Comparison of ENCODE assay signal across 11 mouse cellular contexts in genomic region chr7:142082179-142082578, GRCm38 (mm10). TPM values are rescaled to one million over a fixed set of nuclear protein-coding genes. Genes with fewer than 3 reads are reported as not detected.
A peak's percentile ranks its signal among the peaks of the same experiment; 100 is the strongest.
DNase-seq lines count a peak whose midpoint lies in the region; ATAC-seq and TF ChIP-seq lines count a peak whose summit lies in the region.
"Had no signal": no experiment of that assay in that cellular context is flagged by ENCODE, and none has a peak within 500 bp of the region (broad histone marks: within the 10 kb centered on the region; RNA-seq: fewer than 3 reads in every experiment).

No protein-coding gene starts in this region.

- no peak overlapping the region; the same call in 1 of the 2 replicates for H3K9ac ChIP-seq in heart, embryonic 12.5 days
- H3K9ac ChIP-seq in ES-Bruce4 (ENCODE audit: low read depth, poor library complexity, severe bottlenecking), result peak overlapping the region; percentile 46
- H3K9ac ChIP-seq in embryonic facial prominence, embryonic 15.5 days, result peak overlapping the region; percentile 15; the same call in 1 of the 2 replicates
- H3K9ac ChIP-seq in liver, embryonic 15.5 days, result no peak overlapping the region

- H3K4me3 ChIP-seq in heart, embryonic 12.5 days, result peak overlapping the region; percentile 14; the same call in 1 of the 2 replicates
- peak overlapping the region; percentile 55 for H3K4me3 ChIP-seq in ES-Bruce4 (ENCODE audit: low read depth, low read length)
- H3K4me3 ChIP-seq in embryonic facial prominence, embryonic 15.5 days (replicated peaks), result peak overlapping the region; percentile 25
- no peak overlapping the region; the same call in 1 of the 2 replicates for H3K4me3 ChIP-seq in liver, embryonic 15.5 days (replicated peaks)
- H3K4me3 ChIP-seq: heart, adult 2 months had no signal

- peak overlapping the region; percentile 44 for H3K4me2 ChIP-seq in heart, embryonic 12.5 days
- H3K4me2 ChIP-seq in embryonic facial prominence, embryonic 15.5 days (replicated peaks), result peak overlapping the region; percentile 38
- peak overlapping the region; percentile 18; the same call in 1 of the 2 replicates for H3K4me2 ChIP-seq in liver, embryonic 15.5 days

- 15% methylated on average over 35 of the region's 38 CpGs for WGBS in heart, embryonic 12.5 days
- 11% methylated on average over 37 of the region's 38 CpGs for WGBS in embryonic facial prominence, embryonic 15.5 days
- 5% methylated on average over 36 of the region's 38 CpGs for WGBS in liver, embryonic 15.5 days (ENCODE audit: insufficient replicate concordance)

- H3K4me1 ChIP-seq in heart, embryonic 12.5 days (replicated peaks), result peaks cover 52% of the 10 kb centered on the region
- H3K4me1 ChIP-seq in ES-Bruce4 (ENCODE audit: control insufficient read depth, insufficient read depth, low read length), result no peaks in the 10 kb centered on the region
- H3K4me1 ChIP-seq in embryonic facial prominence, embryonic 15.5 days, result peaks cover 30% of the 10 kb centered on the region
- H3K4me1 ChIP-seq in liver, embryonic 15.5 days (replicated peaks), result peaks cover 41% of the 10 kb centered on the region

- no peak for DNase-seq in heart, postnatal 14 days
- no peak for DNase-seq in layer of hippocampus, adult 9-11 months
- DNase-seq in MN1 (ENCODE audit: low spot score), result no peak
- no peak for DNase-seq in adrenal gland, postnatal 25 days

- no peak overlapping the region for H3K27ac ChIP-seq in heart, embryonic 12.5 days (ENCODE audit: poor library complexity, severe bottlenecking)
- H3K27ac ChIP-seq in ES-Bruce4 (ENCODE audit: insufficient read depth, low read length), result no peak overlapping the region
- H3K27ac ChIP-seq in embryonic facial prominence, embryonic 15.5 days (replicated peaks), result no peak overlapping the region
- no peak overlapping the region for H3K27ac ChIP-seq in liver, embryonic 15.5 days (replicated peaks)
- H3K27ac ChIP-seq: heart, adult 2 months; macrophage had no signal

- TF ChIP-seq POLR2A in ES-Bruce4 (IDR thresholded peaks at IDR 0.05; ENCODE audit: insufficient read depth, low read length), result no peak

- peaks cover 52% of the 10 kb centered on the region for H3K27me3 ChIP-seq in heart, embryonic 12.5 days (replicated peaks)
- H3K27me3 ChIP-seq in ES-Bruce4 (ENCODE audit: control insufficient read depth, insufficient read depth, low read length, poor library complexity, severe bottlenecking), result 0 out of 2 replicates have a peak, but pooled peaks cover 3% of the 10 kb centered on the region
- H3K27me3 ChIP-seq in embryonic facial prominence, embryonic 15.5 days, result peaks cover 88% of the 10 kb centered on the region
- peaks cover 79% of the 10 kb centered on the region for H3K27me3 ChIP-seq in liver, embryonic 15.5 days

- TF ChIP-seq EP300 in ES-Bruce4 (IDR thresholded peaks at IDR 0.05; ENCODE audit: insufficient read depth, low read depth, low read length), result no peak

- ATAC-seq in heart, embryonic 12.5 days (ENCODE audit: insufficient number of reproducible peaks, low FRiP score), result no peak
- ATAC-seq in embryonic facial prominence, embryonic 15.5 days (ENCODE audit: insufficient number of reproducible peaks, low FRiP score, low TSS enrichment, low read depth), result no peak
- no peak for ATAC-seq in liver, embryonic 15.5 days (ENCODE audit: insufficient read depth)

- TF ChIP-seq CTCF in ES-Bruce4 (IDR thresholded peaks at IDR 0.05; ENCODE audit: low read depth, low read length), result no peak

- no peaks in the 10 kb centered on the region for H3K9me3 ChIP-seq in heart, embryonic 12.5 days (replicated peaks)
- H3K9me3 ChIP-seq in ES-Bruce4 (replicated peaks; ENCODE audit: control insufficient read depth, insufficient read depth, low read length, poor library complexity, severe bottlenecking), result no peaks in the 10 kb centered on the region
- no peaks in the 10 kb centered on the region for H3K9me3 ChIP-seq in embryonic facial prominence, embryonic 15.5 days (replicated peaks)
- H3K9me3 ChIP-seq in liver, embryonic 15.5 days (replicated peaks), result no peaks in the 10 kb centered on the region

- intact Hi-C loops in heart, postnatal 14 days (cut with DNase I), result no loop called here

- H3K36me3 ChIP-seq in heart, embryonic 12.5 days, result peaks cover 72% of the 10 kb centered on the region
- no peaks in the 10 kb centered on the region for H3K36me3 ChIP-seq in ES-Bruce4 (ENCODE audit: control insufficient read depth, insufficient read depth, low read length, poor library complexity, severe bottlenecking)
- peaks cover 4% of the 10 kb centered on the region; the same call in 1 of the 2 replicates for H3K36me3 ChIP-seq in embryonic facial prominence, embryonic 15.5 days
- peaks cover 37% of the 10 kb centered on the region for H3K36me3 ChIP-seq in liver, embryonic 15.5 days (replicated peaks)

RNA-seq across cellular contexts. Expression of gene Dusp8, which starts 13.5 kb away (rescaled TPM):
- polyA plus RNA-seq in heart, embryonic 12.5 days (2016; fragmentation: Nextera tagmentation; extraction: Ambion mirVana), result 17.7 and 17.8 TPM in 2 replicates
- 10 to 100 TPM; 29.2 to 35.4 TPM for total RNA-seq in heart, postnatal 14 days (2021)
- 2.0 and 2.3 TPM in 2 replicates for polyA plus RNA-seq in ES-Bruce4 (2011; ENCODE audit: insufficient read depth, insufficient read length, low read depth, missing spikeins)
- 6.5 and 7.7 TPM in 2 replicates for polyA plus RNA-seq in embryonic facial prominence, embryonic 15.5 days (2015; fragmentation: Nextera tagmentation; extraction: Ambion mirVana)
- 4.3 and 4.4 TPM in 2 replicates for polyA plus RNA-seq in liver, embryonic 15.5 days (2015; fragmentation: Nextera tagmentation; extraction: Ambion mirVana)
- total RNA-seq in adrenal gland, postnatal 25 days (2021), result 3.9 and 4.7 TPM in 2 replicates

RNA-seq across cellular contexts. Expression of gene Mob2, which starts 21.3 kb away (rescaled TPM):
- 42.7 and 43.6 TPM in 2 replicates for polyA plus RNA-seq in heart, embryonic 12.5 days (2016; fragmentation: Nextera tagmentation; extraction: Ambion mirVana)
- 10 to 100 TPM; 39.9 to 43.0 TPM for total RNA-seq in heart, postnatal 14 days (2021)
- polyA plus RNA-seq in ES-Bruce4 (2011; ENCODE audit: insufficient read depth, insufficient read length, low read depth, missing spikeins), result 19.0 and 20.7 TPM in 2 replicates
- 79.5 and 82.6 TPM in 2 replicates for polyA plus RNA-seq in embryonic facial prominence, embryonic 15.5 days (2015; fragmentation: Nextera tagmentation; extraction: Ambion mirVana)
- polyA plus RNA-seq in liver, embryonic 15.5 days (2015; fragmentation: Nextera tagmentation; extraction: Ambion mirVana), result 66.1 and 70.2 TPM in 2 replicates
- 50.3 and 56.9 TPM in 2 replicates for total RNA-seq in adrenal gland, postnatal 25 days (2021)

RNA-seq across cellular contexts. Expression of gene Gm45618, which starts 38.4 kb away (rescaled TPM):
- polyA plus RNA-seq in heart, embryonic 12.5 days (2016; fragmentation: Nextera tagmentation; extraction: Ambion mirVana), result not detected in 2 replicates
- not detected for total RNA-seq in heart, postnatal 14 days (2021)
- polyA plus RNA-seq in ES-Bruce4 (2011; ENCODE audit: insufficient read depth, insufficient read length, low read depth, missing spikeins), result not detected in 2 replicates
- polyA plus RNA-seq in embryonic facial prominence, embryonic 15.5 days (2015; fragmentation: Nextera tagmentation; extraction: Ambion mirVana), result 0.79 and 1.7 TPM in 2 replicates
- polyA plus RNA-seq in liver, embryonic 15.5 days (2015; fragmentation: Nextera tagmentation; extraction: Ambion mirVana), result not detected in 2 replicates
- not detected in 2 replicates for total RNA-seq in adrenal gland, postnatal 25 days (2021)
- total RNA-seq: heart, adult 2 months; layer of hippocampus, adult 18-20 months had no signal
- polyA plus RNA-seq: heart, adult 2 months; macrophage had no signal

RNA-seq across cellular contexts. Expression of gene Gm39115, which starts 53.7 kb away (rescaled TPM):
- polyA plus RNA-seq in heart, embryonic 12.5 days (2016; fragmentation: Nextera tagmentation; extraction: Ambion mirVana), result not detected in 2 replicates
- total RNA-seq in heart, postnatal 14 days (2021), result not detected
- not detected in 2 replicates for polyA plus RNA-seq in ES-Bruce4 (2011; ENCODE audit: insufficient read depth, insufficient read length, low read depth, missing spikeins)
- polyA plus RNA-seq in embryonic facial prominence, embryonic 15.5 days (2015; fragmentation: Nextera tagmentation; extraction: Ambion mirVana), result not detected in 2 replicates
- polyA plus RNA-seq in liver, embryonic 15.5 days (2015; fragmentation: Nextera tagmentation; extraction: Ambion mirVana), result not detected in 2 replicates
- total RNA-seq in adrenal gland, postnatal 25 days (2021), result not detected in 2 replicates
- total RNA-seq: heart, adult 2 months; layer of hippocampus, adult 18-20 months had no signal
- polyA plus RNA-seq: heart, adult 2 months; macrophage had no signal

Comparison
In these comparisons a context has a peak if more than half of its experiments do, and no peak if none do; other contexts are left out.
1. H3K9ac ChIP-seq: peak in ES-Bruce4 (single experiment) and embryonic facial prominence, embryonic 15.5 days (single experiment); none in heart, embryonic 12.5 days (single experiment) and liver, embryonic 15.5 days (single experiment).
2. Peak in every context shown above with its lines, with median percentiles within 50 percentile points of each other: H3K4me2 ChIP-seq.